Mouse (Mus musculus): Measurements from ENCODE around the gene Gsto1.

DNA sequence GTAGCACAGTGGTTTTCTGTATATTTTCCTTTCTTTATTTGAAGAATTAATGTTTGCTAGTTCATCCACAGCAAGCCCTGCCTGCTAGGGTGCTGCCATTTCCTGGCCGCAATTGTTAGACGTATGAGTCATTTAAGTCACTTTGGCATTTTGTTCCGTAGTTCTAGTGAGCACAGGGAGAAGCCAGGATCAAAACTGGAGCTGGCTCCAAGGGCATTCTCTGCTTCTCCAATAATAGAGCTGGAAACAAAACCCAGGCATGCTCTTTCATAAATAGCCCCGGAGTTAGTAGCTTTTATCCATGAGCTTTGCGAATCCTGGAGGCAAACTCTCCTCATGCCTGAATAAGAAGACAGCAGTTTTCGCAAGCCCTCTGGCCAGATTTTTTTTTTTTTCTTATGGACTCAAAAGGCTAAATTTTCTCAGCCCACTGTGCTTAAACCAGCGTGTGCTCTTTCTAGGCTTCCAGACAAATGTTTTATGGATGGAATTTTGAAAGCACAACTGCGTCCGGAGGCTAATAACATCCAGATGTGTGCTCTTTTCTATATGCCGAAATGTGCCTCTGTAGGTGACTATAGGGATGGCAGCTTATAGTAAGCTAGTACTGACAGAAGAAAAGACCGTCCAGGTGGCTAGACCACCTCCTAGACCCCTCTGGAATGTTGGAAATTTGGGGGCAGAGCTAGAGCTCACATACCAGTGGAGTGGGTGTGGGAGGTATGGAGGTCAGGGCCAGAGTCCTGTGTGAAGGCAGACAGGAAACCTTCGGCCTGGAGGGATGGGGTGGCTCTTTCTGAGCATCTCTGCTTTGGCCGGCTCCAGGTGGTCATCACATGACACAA, 597 bp upstream of the Gsto1 start:
- TF ChIP-seq MAX (IDR thresholded peaks at IDR 0.05; ENCODE audit: low read length) (no peak), CTCF (IDR thresholded peaks at IDR 0.05 in 2 of 3, conservative IDR thresholded peaks at IDR 0.05 in 1 of 3; ENCODE audit: control insufficient read depth in 1 of 3, insufficient read depth in 1 of 3, low read depth in 2 of 3, low read length in 3 of 3, poor library complexity in 1 of 3, severe bottlenecking in 1 of 3) (no peak), ZC3H11A (IDR thresholded peaks at IDR 0.05; ENCODE audit: low read depth, low read length) (no peak), MYC (IDR thresholded peaks at IDR 0.05; ENCODE audit: low read depth, low read length) (no peak), RAD21 (IDR thresholded peaks at IDR 0.05; ENCODE audit: low read depth, low read length) (no peak), EP300 (IDR thresholded peaks at IDR 0.05; ENCODE audit: low read depth in 1 of 2, low read length in 2 of 2) (no peak), GATA1 (IDR thresholded peaks at IDR 0.05; ENCODE audit: low read depth, low read length) (no peak)
